Mouse (Mus musculus): Measurements from ENCODE around the gene Creb3l2. TPM values are rescaled to one million over a fixed set of nuclear protein-coding genes. Genes with fewer than 3 reads are reported as not detected.

Gene Creb3l2
- polyA plus RNA-seq, 1 experiment from 2014 or later = 3.2 TPM

DNA sequence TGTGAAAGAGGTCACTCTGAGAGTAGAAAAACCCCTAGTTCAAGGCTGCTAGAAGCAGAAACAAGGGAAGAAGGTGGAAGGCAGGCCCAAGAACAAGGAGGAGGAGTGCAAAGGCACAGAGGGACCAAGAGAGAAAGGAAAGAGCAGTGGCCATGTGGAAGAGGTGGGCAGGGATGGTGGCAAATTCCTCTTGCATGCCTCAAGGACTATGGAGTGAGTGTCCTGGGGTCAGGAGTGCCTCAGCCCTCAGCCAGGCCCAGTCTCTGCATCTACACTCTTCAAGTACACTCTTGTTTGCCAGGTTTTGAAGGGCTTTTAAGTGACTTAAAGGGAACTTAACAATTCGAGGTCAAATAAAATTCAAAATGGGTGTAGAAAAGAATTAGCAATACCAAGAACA, 18.6 kb downstream of the Creb3l2 start:
- no peak overlapping the region for H3K4me3 ChIP-seq (replicated peaks; ENCODE audit: low read depth, low read length)
- no peak overlapping the region for H3K9ac ChIP-seq (replicated peaks; ENCODE audit: low read length)
- no peaks in the 10 kb centered on the region for H3K9me3 ChIP-seq (ENCODE audit: control insufficient read depth, low read length)
- DNase-seq (no peak), ATAC-seq (ENCODE audit: low FRiP score, low TSS enrichment) (no peak)
- WGBS = 71% methylated on average over 1 of the region's 1 CpGs
- H3K4me1 ChIP-seq (ENCODE audit: control insufficient read depth, insufficient read depth, low read length) = no peaks in the 10 kb centered on the region
- no peak overlapping the region for H3K4me2 ChIP-seq (ENCODE audit: low read length)
- H3K27ac ChIP-seq (replicated peaks; ENCODE audit: low read depth, low read length) = no peak overlapping the region
- no peaks in the 10 kb centered on the region for H3K27me3 ChIP-seq (ENCODE audit: control insufficient read depth, insufficient read depth, low read length)
- H3K36me3 ChIP-seq (ENCODE audit: control insufficient read depth, insufficient read depth, low read length) = no peaks in the 10 kb centered on the region

DNA sequence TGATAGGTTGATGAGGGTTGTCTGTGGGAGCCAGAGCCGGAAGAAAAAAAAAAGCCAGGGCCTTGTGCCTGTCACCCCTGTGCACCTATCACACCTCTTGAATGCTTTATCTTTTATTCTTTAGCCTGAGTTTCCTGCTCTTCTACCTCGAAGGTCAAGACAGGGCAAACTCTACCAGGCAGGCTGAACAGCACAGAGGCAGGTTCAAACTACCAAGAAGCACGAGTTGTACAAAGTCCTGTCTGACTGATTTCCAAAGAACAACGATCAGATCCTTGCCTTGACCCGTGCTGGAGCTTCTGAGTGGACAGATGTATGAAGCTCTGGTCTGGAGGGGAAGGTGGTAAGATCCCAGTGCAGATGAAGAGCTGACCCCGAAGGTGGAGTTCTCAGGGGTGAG, 20.8 kb downstream of the Creb3l2 start:
- H3K4me3 ChIP-seq (replicated peaks; ENCODE audit: low read depth, low read length) = no peak overlapping the region
- WGBS = 88% methylated on average over 6 of the region's 6 CpGs
- no peak for DNase-seq
- no peaks in the 10 kb centered on the region for H3K27me3 ChIP-seq (ENCODE audit: control insufficient read depth, insufficient read depth, low read length)
- no peak overlapping the region for H3K27ac ChIP-seq (replicated peaks; ENCODE audit: low read depth, low read length)
- ATAC-seq (ENCODE audit: low FRiP score, low TSS enrichment) = no peak
- no peaks in the 10 kb centered on the region for H3K36me3 ChIP-seq (ENCODE audit: control insufficient read depth, insufficient read depth, low read length)
- H3K9me3 ChIP-seq (ENCODE audit: control insufficient read depth, low read length) = no peaks in the 10 kb centered on the region
- H3K4me2 ChIP-seq (ENCODE audit: low read length) = no peak overlapping the region
- no peak overlapping the region for H3K9ac ChIP-seq (replicated peaks; ENCODE audit: low read length)
- H3K4me1 ChIP-seq (ENCODE audit: control insufficient read depth, insufficient read depth, low read length) = no peaks in the 10 kb centered on the region

DNA sequence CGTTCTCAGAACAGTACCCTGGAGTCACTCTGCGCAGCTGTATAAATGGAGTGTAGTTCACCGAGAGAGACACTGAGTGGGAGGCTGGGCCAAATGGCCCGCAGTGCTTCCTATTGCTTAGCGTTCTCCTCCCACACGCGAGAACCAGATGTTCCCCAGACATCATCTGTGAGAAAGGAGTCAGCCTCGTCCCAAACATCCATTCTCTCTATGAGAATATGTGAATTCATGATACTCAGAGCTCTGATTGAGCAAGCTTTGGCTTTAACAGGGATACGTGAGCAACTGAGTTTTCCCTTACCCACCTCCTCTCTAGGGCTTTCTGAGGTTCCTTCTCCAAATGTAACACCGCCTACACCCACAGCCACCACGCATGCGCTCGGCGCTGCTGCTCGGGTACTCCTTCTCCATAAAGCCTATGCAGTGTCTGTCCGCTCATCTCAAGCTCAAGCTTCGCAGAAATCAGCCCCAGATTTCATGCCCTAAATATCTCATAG, 22.5 kb downstream of the Creb3l2 start:
- 91% methylated on average over 17 of the region's 17 CpGs for WGBS
- Histone ChIP-seq H3K27ac (replicated peaks; ENCODE audit: low read depth, low read length) (no peak overlapping the region), H3K36me3 (ENCODE audit: control insufficient read depth, insufficient read depth, low read length) (no peaks in the 10 kb centered on the region), H3K4me2 (ENCODE audit: low read length) (no peak overlapping the region), H3K4me1 (ENCODE audit: control insufficient read depth, insufficient read depth, low read length) (no peaks in the 10 kb centered on the region), H3K9me3 (ENCODE audit: control insufficient read depth, low read length) (no peaks in the 10 kb centered on the region), H3K9ac (replicated peaks; ENCODE audit: low read length) (no peak overlapping the region), H3K27me3 (ENCODE audit: control insufficient read depth, insufficient read depth, low read length) (no peaks in the 10 kb centered on the region), H3K4me3 (replicated peaks; ENCODE audit: low read depth, low read length) (no peak overlapping the region)
- ATAC-seq (ENCODE audit: low FRiP score, low TSS enrichment) (no peak), DNase-seq (no peak)

DNA sequence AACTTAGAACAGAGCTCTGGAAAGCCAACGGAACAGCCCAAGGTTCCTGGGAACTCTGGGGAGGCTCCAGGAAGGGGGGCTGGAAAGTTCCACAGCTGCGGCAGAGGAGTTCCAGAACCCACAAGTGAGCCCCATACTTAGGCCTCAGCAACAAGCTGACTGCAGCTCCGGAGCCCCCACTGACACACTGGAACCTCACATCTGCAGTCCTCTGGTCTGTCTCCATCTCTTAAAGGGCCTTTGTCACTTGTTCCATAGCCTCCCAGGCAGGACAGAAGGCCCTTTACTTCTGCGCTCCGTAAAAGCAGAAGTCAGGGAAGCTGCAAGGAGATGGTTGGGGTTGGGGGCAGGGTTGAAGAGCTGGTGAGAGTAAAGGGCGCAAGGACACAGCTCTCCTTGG, 23.0 kb downstream of the Creb3l2 start:
- Histone ChIP-seq H3K4me1 (ENCODE audit: control insufficient read depth, insufficient read depth, low read length) (no peaks in the 10 kb centered on the region), H3K27me3 (ENCODE audit: control insufficient read depth, insufficient read depth, low read length) (no peaks in the 10 kb centered on the region), H3K4me2 (ENCODE audit: low read length) (no peak overlapping the region), H3K4me3 (replicated peaks; ENCODE audit: low read depth, low read length) (no peak overlapping the region), H3K36me3 (ENCODE audit: control insufficient read depth, insufficient read depth, low read length) (no peaks in the 10 kb centered on the region), H3K9ac (replicated peaks; ENCODE audit: low read length) (no peak overlapping the region), H3K9me3 (ENCODE audit: control insufficient read depth, low read length) (no peaks in the 10 kb centered on the region), H3K27ac (replicated peaks; ENCODE audit: low read depth, low read length) (no peak overlapping the region)
- DNase-seq (no peak), ATAC-seq (ENCODE audit: low FRiP score, low TSS enrichment) (no peak)
- 90% methylated on average over 6 of the region's 6 CpGs for WGBS

DNA sequence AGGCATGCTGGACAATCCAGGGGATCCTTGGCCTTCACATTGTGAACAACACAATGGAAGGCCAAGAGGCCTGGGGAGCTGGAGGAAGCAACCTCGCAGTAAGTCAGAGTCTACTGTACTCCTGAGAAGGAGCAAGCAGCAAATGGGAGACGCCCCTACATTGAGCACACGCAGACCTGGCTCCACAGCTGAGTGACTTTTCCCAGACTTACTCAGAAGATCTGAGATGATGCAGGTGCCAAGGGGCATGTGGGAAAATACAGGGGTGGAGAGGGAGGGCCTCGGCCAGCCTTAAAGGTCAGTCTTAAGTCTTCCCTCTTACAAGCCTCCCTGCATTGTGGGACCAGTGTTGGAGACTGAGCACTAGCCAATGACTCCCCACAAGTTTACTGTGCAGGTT, 25.2 kb downstream of the Creb3l2 start:
- ATAC-seq (ENCODE audit: low FRiP score, low TSS enrichment) = no peak
- no peaks in the 10 kb centered on the region for H3K27me3 ChIP-seq (ENCODE audit: control insufficient read depth, insufficient read depth, low read length)
- no peak overlapping the region for H3K9ac ChIP-seq (replicated peaks; ENCODE audit: low read length)
- H3K27ac ChIP-seq (replicated peaks; ENCODE audit: low read depth, low read length) = no peak overlapping the region
- H3K4me3 ChIP-seq (replicated peaks; ENCODE audit: low read depth, low read length) = no peak overlapping the region
- H3K36me3 ChIP-seq (ENCODE audit: control insufficient read depth, insufficient read depth, low read length) = no peaks in the 10 kb centered on the region
- DNase-seq = no peak
- 81% methylated on average over 4 of the region's 4 CpGs for WGBS
- H3K4me1 ChIP-seq (ENCODE audit: control insufficient read depth, insufficient read depth, low read length) = no peaks in the 10 kb centered on the region
- H3K4me2 ChIP-seq (ENCODE audit: low read length) = no peak overlapping the region
- H3K9me3 ChIP-seq (ENCODE audit: control insufficient read depth, low read length) = no peaks in the 10 kb centered on the region

DNA sequence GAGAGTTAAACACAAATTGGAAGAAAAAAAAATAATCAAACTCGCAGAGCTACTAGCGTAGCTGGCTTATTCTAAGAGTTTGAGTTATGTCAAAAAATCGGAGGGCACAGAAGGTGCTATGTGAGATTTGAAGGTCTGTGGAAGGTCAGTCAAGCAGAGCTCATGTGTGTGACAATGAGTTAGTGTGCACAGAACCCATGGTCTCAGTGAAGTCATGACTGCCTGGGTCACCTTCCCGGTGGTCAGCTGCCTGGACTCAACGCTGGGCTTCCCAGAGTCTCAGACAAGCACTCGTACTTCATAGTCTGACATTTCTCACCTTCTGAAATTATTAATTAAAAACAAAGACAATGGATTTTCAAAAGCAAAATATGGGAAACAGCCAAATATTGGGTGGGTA, 26.4 kb downstream of the Creb3l2 start:
- 92% methylated on average over 6 of the region's 6 CpGs for WGBS
- H3K27me3 ChIP-seq (ENCODE audit: control insufficient read depth, insufficient read depth, low read length) = no peaks in the 10 kb centered on the region
- DNase-seq (no peak), ATAC-seq (ENCODE audit: low FRiP score, low TSS enrichment) (no peak)
- no peak overlapping the region for H3K4me3 ChIP-seq (replicated peaks; ENCODE audit: low read depth, low read length)
- no peak overlapping the region for H3K27ac ChIP-seq (replicated peaks; ENCODE audit: low read depth, low read length)
- H3K9ac ChIP-seq (replicated peaks; ENCODE audit: low read length) = no peak overlapping the region
- H3K36me3 ChIP-seq (ENCODE audit: control insufficient read depth, insufficient read depth, low read length) = no peaks in the 10 kb centered on the region
- no peaks in the 10 kb centered on the region for H3K4me1 ChIP-seq (ENCODE audit: control insufficient read depth, insufficient read depth, low read length)
- no peak overlapping the region for H3K4me2 ChIP-seq (ENCODE audit: low read length)
- no peaks in the 10 kb centered on the region for H3K9me3 ChIP-seq (ENCODE audit: control insufficient read depth, low read length)

DNA sequence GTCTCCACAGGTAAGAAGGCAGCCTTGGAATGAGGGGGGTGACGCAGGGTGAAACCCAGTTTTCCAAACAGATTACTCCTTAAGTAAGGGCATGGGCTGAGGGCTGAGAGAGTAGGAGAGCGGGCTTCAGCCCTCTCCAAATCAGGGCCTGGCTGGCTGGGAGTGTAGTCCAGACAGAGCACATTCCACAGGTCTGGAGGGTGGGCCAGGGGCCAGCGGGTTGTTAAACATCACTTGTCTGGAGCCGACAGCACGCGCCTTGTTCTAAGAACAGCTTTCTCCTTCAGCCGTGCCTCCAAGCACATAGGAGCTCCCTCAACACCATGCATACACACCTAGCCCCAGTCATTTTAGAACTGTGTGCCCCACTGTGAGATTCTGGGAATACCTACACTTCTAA, 26.9 kb downstream of the Creb3l2 start:
- no peak for ATAC-seq (ENCODE audit: low FRiP score, low TSS enrichment)
- Histone ChIP-seq H3K4me3 (replicated peaks; ENCODE audit: low read depth, low read length) (no peak overlapping the region), H3K27ac (replicated peaks; ENCODE audit: low read depth, low read length) (no peak overlapping the region), H3K9ac (replicated peaks; ENCODE audit: low read length) (no peak overlapping the region), H3K9me3 (ENCODE audit: control insufficient read depth, low read length) (no peaks in the 10 kb centered on the region), H3K4me2 (ENCODE audit: low read length) (no peak overlapping the region), H3K4me1 (ENCODE audit: control insufficient read depth, insufficient read depth, low read length) (no peaks in the 10 kb centered on the region), H3K36me3 (ENCODE audit: control insufficient read depth, insufficient read depth, low read length) (no peaks in the 10 kb centered on the region), H3K27me3 (ENCODE audit: control insufficient read depth, insufficient read depth, low read length) (no peaks in the 10 kb centered on the region)
- 67% methylated on average over 7 of the region's 7 CpGs for WGBS
- DNase-seq = no peak

DNA sequence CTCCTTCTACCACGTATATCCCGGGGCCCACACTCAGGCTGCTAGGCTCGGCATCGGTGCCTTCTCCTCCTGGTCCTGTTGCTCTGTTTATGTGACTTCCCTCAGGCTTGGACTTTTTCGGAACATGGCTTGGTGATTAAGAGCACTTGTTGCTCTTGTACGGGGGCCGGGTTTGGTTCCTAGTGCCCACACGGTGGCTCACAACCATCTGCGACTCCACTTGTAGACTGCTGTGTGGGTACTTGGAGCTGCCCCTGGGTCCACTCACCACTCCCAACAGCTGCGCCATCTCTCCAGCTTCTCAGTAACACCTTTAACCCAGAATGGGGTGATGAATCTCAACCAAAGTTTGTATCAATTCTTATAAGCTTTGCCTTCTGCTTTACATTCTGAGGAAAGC, 27.4 kb downstream of the Creb3l2 start:
- Histone ChIP-seq H3K4me3 (replicated peaks; ENCODE audit: low read depth, low read length) (no peak overlapping the region), H3K27me3 (ENCODE audit: control insufficient read depth, insufficient read depth, low read length) (no peaks in the 10 kb centered on the region), H3K9me3 (ENCODE audit: control insufficient read depth, low read length) (no peaks in the 10 kb centered on the region), H3K36me3 (ENCODE audit: control insufficient read depth, insufficient read depth, low read length) (no peaks in the 10 kb centered on the region), H3K27ac (replicated peaks; ENCODE audit: low read depth, low read length) (no peak overlapping the region), H3K4me2 (ENCODE audit: low read length) (no peak overlapping the region), H3K4me1 (ENCODE audit: control insufficient read depth, insufficient read depth, low read length) (no peaks in the 10 kb centered on the region), H3K9ac (replicated peaks; ENCODE audit: low read length) (no peak overlapping the region)
- no peak for ATAC-seq (ENCODE audit: low FRiP score, low TSS enrichment)
- WGBS = 97% methylated on average over 10 of the region's 10 CpGs
- DNase-seq = no peak

DNA sequence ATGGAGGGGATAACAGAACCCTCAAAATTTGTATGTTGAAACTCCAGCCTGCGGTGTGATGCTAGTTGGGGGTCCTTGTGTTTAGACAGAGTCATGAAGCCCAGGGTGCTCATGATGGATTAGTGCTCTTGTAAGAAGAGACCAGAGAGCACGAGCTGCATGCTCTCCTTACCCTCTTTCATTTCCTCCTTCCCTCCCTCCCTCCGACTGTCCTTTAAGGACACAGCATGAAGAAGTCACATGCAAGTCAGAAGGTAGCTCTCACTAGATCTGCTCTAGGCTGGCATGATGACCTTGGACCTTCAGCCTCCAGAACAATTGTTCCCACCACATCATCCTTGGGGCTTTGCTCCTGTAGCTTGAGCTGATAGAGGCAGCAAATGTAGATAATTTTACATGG, 30.2 kb downstream of the Creb3l2 start:
- no peaks in the 10 kb centered on the region for H3K36me3 ChIP-seq (ENCODE audit: control insufficient read depth, insufficient read depth, low read length)
- no peak overlapping the region for H3K4me3 ChIP-seq (replicated peaks; ENCODE audit: low read depth, low read length)
- no peak overlapping the region for H3K4me2 ChIP-seq (ENCODE audit: low read length)
- no peaks in the 10 kb centered on the region for H3K27me3 ChIP-seq (ENCODE audit: control insufficient read depth, insufficient read depth, low read length)
- no peaks in the 10 kb centered on the region for H3K4me1 ChIP-seq (ENCODE audit: control insufficient read depth, insufficient read depth, low read length)
- no peak overlapping the region for H3K27ac ChIP-seq (replicated peaks; ENCODE audit: low read depth, low read length)
- ATAC-seq (ENCODE audit: low FRiP score, low TSS enrichment) (no peak), DNase-seq (no peak)
- no peak overlapping the region for H3K9ac ChIP-seq (replicated peaks; ENCODE audit: low read length)
- 83% methylated on average over 3 of the region's 3 CpGs for WGBS
- no peaks in the 10 kb centered on the region for H3K9me3 ChIP-seq (ENCODE audit: control insufficient read depth, low read length)

Data from midbrain, embryonic 14.5 days (tissue).